Mouse (Mus musculus) midbrain, embryonic 11.5 days (tissue): ENCODE measurements at regions not wholly inside any gene's neighbourhood (a gene's known extent, or its start where the extent isn't known, plus 50 kb on each side); places are given as distances from the start of the nearest gene placed in this dataset.

Source experiments
- ATAC-seq: fragments of 200-750 bp; cut with Nextera tagmentation; 2 replicates; pipeline ENCODE4 v1.8.0; 2017; ENCODE audit warnings: moderate TSS enrichment, moderate library complexity; ENCODE audit not compliant: low FRiP score
- DNase-seq: peaks from one replicate; pipeline ENCODE4 v3.0.0; 2015; ENCODE audit warnings: low spot score; ENCODE audit errors: missing footprints
- H3K27ac ChIP-seq: fragments of 300-500 bp; sonication (generic); 2 replicates; pipeline ENCODE4 v1.5.1; 2014; ENCODE audit warnings: low read depth, low read length
- H3K27me3 ChIP-seq: fragments of 300-500 bp; sonication (generic); 2 replicates; pipeline ENCODE4 v1.6.1; 2014; ENCODE audit warnings: mild to moderate bottlenecking, low read length, moderate library complexity, mixed read lengths; ENCODE audit not compliant: control insufficient read depth, insufficient read depth
- H3K36me3 ChIP-seq: fragments of 300-500 bp; sonication (generic); 2 replicates; pipeline ENCODE4 v1.6.1; 2014; ENCODE audit warnings: mild to moderate bottlenecking, low read length, moderate library complexity, mixed read lengths; ENCODE audit not compliant: control insufficient read depth, insufficient read depth
- H3K4me1 ChIP-seq: fragments of 300-500 bp; sonication (generic); 2 replicates; pipeline ENCODE4 v1.6.1; 2014; ENCODE audit warnings: low read length; ENCODE audit not compliant: control insufficient read depth, insufficient read depth
- H3K4me2 ChIP-seq: fragments of 300-500 bp; sonication (generic); 2 replicates; pipeline ENCODE4 v1.6.1; 2014; ENCODE audit warnings: mild to moderate bottlenecking, moderate library complexity
- H3K4me3 ChIP-seq: fragments of 300-500 bp; sonication (generic); 2 replicates; pipeline ENCODE4 v1.5.1; 2014; ENCODE audit warnings: low read depth, low read length
- H3K9ac ChIP-seq: fragments of 300-500 bp; sonication (generic); 2 replicates; pipeline ENCODE4 v1.6.1; 2014; ENCODE audit warnings: low read length
- H3K9me3 ChIP-seq: fragments of 300-500 bp; sonication (generic); 2 replicates; pipeline ENCODE4 v1.6.1; 2016; ENCODE audit warnings: low read length; ENCODE audit not compliant: control insufficient read depth
- WGBS: fragments of 180-500 bp; shearing (Covaris S2); extraction: QIAGEN DNeasy Blood & Tissue Kit; methylation state at CpG from one replicate; pipeline ENCODE4 v1.1.7; 2014; 5-methylcytosine and 5-hydroxymethylcytosine counted together

DNA sequence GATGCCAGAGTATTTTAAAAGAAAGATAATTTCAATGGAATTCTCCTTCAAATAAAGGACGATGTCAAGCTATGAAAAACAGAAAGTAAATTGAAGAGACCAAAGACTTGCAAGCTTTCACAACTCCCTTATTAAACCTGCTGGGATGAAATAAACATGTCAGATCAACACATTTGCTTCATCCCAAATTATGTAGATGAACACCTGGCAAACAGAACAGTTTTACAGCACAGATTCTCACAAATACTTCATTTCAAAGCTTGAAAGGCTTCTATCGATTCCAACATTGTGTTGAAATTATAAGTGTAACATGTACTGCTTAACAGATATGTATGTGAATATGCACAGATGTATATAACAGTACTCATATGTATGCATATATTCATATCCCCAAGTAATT is 749.5 kb downstream of the Hdgfl1 start:
- DNase-seq = no peak
- no peak overlapping the region for H3K27ac ChIP-seq
- H3K27me3 ChIP-seq = no peaks in the 10 kb centered on the region
- H3K4me2 ChIP-seq = no peak overlapping the region
- no peaks in the 10 kb centered on the region for H3K9me3 ChIP-seq
- H3K4me1 ChIP-seq = no peaks in the 10 kb centered on the region
- H3K4me3 ChIP-seq = no peak overlapping the region
- no peak overlapping the region for H3K9ac ChIP-seq
- WGBS = 89% methylated on average over 2 of the region's 2 CpGs
- no peaks in the 10 kb centered on the region for H3K36me3 ChIP-seq
- no peak for ATAC-seq

DNA sequence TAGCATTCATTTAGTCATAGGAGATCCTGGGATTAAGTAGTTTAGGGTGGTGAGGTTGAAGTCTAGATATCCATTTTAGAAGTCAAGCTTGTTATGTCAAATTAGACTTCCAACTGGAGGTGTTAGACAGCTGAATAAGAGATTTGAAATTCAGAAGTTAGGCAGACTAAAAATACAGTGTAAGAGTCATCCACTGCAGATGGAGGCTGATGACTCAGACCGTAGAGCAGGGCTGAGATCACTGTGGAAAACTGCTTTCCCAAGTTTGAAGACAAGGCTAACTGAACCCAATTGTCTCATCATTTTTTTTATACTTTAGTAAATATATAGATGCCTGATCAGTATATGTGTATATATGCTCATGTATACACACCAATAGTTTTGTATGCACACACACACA is 738.8 kb upstream of the Nrsn1 start:
- no peaks in the 10 kb centered on the region for H3K36me3 ChIP-seq
- H3K4me2 ChIP-seq = no peak overlapping the region
- no peaks in the 10 kb centered on the region for H3K27me3 ChIP-seq
- H3K4me1 ChIP-seq = no peaks in the 10 kb centered on the region
- DNase-seq (no peak), ATAC-seq (no peak)
- 90% methylated on average over 1 of the region's 1 CpGs for WGBS
- H3K4me3 ChIP-seq = no peak overlapping the region
- H3K9me3 ChIP-seq = no peaks in the 10 kb centered on the region
- H3K9ac ChIP-seq = no peak overlapping the region
- no peak overlapping the region for H3K27ac ChIP-seq

DNA sequence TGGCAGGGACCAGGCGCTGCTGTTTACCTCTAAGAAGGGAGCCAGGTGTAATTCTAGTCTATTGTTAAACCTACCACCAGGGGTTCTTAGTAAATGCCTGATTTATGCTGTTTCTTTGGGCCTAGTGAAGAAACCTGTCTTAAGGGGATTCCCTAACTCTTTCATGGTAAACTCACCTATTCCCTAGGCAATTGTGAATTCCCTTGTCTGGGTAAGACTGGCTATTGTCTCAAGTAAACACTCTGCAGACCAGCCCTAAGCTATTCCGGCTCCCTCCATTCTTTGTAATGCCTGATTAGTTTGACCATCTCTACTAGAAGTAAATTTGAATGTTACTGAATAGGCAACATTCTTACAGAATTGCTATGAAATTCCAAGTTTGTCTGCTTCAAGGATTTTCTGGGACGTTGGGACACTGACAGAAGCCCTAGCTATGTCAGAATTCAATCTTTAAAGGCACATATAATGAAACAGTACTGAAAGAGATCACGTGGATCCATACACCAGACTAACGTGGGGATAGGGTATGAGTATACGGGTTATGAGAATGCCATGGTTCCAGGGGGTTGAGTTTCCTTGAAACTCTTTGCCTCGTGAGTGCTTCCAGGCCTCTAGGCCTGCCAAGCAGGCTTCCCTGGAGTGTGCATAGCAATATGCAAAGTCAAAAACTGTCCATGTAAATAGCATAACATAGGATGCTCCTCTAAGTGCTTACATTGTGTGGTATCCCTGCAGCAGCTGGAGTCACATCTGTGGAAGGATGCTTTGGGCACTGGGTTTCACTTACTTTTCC is 734.7 kb upstream of the Nrsn1 start:
- no peaks in the 10 kb centered on the region for H3K9me3 ChIP-seq
- WGBS = 87% methylated on average over 7 of the region's 7 CpGs
- no peak for ATAC-seq

DNA sequence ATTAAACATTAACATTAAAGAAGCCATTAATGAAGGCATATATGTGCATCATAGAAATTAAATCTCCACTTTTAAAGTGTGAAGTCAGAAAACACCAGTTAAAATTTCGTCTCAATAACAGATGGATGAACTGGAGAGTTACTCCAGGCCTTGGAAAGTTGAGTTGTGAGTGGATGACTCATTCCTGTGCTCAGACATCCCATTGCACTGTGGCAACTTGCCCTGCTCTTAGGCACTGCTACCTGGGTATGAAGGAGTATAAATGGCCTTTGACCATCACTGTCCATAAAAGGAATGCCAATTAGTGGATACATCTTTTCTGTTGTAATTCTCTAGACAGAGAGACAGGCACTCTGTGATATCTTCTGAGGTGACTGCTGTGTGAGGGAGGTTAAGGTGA is 723.2 kb upstream of the Nrsn1 start:
- no peaks in the 10 kb centered on the region for H3K36me3 ChIP-seq
- no peak overlapping the region for H3K9ac ChIP-seq
- no peak overlapping the region for H3K4me2 ChIP-seq
- H3K4me3 ChIP-seq = no peak overlapping the region
- 68% methylated on average over 1 of the region's 1 CpGs for WGBS
- H3K9me3 ChIP-seq = no peaks in the 10 kb centered on the region
- DNase-seq = no peak
- no peaks in the 10 kb centered on the region for H3K27me3 ChIP-seq
- H3K4me1 ChIP-seq = no peaks in the 10 kb centered on the region
- ATAC-seq = no peak
- no peak overlapping the region for H3K27ac ChIP-seq

More for the DNA sequence above, 734.7 kb upstream of the Nrsn1 start:
- DNase-seq = no peak
- Histone ChIP-seq H3K27me3 (no peaks in the 10 kb centered on the region), H3K4me3 (no peak overlapping the region), H3K27ac (no peak overlapping the region), H3K9ac (no peak overlapping the region), H3K36me3 (no peaks in the 10 kb centered on the region), H3K4me1 (no peaks in the 10 kb centered on the region), H3K4me2 (no peak overlapping the region)

DNA sequence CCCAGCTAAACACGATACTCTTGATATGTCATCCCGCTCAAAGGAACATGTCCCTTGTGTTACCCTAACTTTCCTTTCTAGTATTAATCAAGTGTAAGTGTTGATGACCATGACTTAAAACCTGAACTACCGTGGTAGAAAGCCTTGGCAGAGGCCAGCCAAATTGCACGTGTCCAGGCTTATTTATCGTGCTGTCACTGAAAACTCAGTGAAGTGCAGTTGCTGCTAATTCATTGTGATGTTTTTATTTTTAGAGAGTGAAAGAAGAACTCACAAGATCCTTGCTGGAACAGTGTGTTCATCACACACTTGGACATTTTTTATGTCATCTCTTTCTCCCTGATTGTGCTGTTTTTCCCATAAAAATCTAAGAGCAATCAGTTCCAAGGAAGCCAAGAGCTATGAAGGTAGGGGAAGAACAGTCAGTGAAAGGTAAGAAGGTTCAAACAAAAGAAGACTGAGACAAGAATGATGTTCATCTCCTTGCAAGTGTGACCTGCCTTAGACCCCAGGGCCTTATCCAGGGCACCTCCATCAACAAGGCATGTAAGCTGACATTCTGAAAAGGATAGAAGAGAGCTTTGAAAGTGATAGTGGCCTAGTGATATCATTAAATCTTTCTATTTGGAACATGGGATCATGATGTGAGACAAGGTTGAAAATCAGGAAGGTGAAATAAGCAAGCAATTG is 718.9 kb upstream of the Nrsn1 start:
- 89% methylated on average over 5 of the region's 5 CpGs for WGBS
- Histone ChIP-seq H3K4me3 (no peak overlapping the region), H3K4me1 (no peaks in the 10 kb centered on the region), H3K36me3 (no peaks in the 10 kb centered on the region), H3K27me3 (no peaks in the 10 kb centered on the region), H3K27ac (no peak overlapping the region), H3K9me3 (no peaks in the 10 kb centered on the region), H3K4me2 (no peak overlapping the region), H3K9ac (no peak overlapping the region)
- DNase-seq (no peak), ATAC-seq (no peak)

DNA sequence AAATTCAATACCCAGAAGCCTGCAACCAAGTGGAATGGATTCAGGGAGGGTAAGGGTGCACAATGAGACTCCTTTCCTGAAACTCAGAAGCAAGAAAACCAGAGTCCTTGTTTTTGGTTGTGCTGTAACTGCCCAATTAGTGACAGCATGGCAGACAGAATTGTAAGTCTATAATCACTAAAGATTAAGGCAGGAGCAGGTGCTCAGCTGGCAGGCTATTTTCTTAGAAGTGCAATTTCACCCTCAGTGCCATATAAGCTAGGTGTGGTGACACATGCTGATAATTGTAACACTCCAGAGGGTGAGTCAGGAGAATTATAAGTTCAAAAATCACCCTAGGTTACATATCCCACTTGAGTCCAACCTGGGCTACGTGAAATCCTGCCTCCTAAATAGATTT is 714.2 kb upstream of the Nrsn1 start:
- Histone ChIP-seq H3K9me3 (no peaks in the 10 kb centered on the region), H3K4me2 (no peak overlapping the region), H3K27me3 (no peaks in the 10 kb centered on the region), H3K4me3 (no peak overlapping the region), H3K27ac (no peak overlapping the region), H3K36me3 (no peaks in the 10 kb centered on the region), H3K9ac (no peak overlapping the region), H3K4me1 (no peaks in the 10 kb centered on the region)
- 83% methylated on average over 1 of the region's 1 CpGs for WGBS
- DNase-seq = no peak
- no peak for ATAC-seq

DNA sequence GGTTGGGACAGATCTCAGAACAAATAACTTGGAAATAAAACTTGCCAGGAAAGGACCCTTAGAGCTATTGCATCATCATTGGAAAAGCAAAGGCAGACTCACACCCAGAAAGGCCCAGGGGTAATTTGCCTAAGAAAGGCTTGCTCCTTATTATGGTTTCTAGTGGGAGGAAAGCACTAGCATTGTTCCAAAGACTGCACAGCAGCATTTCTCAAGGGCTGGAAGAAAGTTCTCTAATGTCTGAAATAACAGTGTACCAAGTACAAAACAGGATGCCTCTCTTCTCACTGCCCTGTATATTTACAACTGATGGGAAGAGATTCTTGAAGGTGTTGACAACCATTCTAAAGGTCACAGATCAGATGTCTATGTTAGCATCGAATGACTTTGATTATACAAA is 713.4 kb upstream of the Nrsn1 start:
- WGBS = 78% methylated on average over 1 of the region's 1 CpGs
- DNase-seq = no peak
- H3K4me2 ChIP-seq = no peak overlapping the region
- ATAC-seq = no peak
- no peak overlapping the region for H3K4me3 ChIP-seq
- H3K27ac ChIP-seq = no peak overlapping the region
- no peaks in the 10 kb centered on the region for H3K4me1 ChIP-seq
- H3K27me3 ChIP-seq = no peaks in the 10 kb centered on the region
- H3K9me3 ChIP-seq = no peaks in the 10 kb centered on the region
- no peaks in the 10 kb centered on the region for H3K36me3 ChIP-seq
- no peak overlapping the region for H3K9ac ChIP-seq

DNA sequence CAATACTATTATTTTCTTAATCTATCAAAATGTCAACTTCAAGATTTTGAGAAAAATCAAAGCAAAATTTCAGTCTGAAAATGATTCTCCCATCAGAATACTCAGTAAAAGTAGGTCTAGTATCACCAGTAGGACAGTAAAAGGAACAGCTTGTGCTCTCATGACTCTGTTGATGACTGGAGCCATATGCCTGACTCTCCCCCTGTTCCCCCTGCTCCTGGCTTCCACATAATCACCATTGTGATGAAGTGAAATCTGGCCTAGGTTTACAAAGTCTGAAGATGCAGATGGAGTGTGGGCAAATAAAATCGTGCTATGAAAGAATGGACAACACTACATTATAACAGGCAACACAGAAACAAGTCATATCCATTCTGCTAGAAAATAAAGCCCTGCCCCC is 708.3 kb upstream of the Nrsn1 start:
- DNase-seq = no peak
- no peaks in the 10 kb centered on the region for H3K9me3 ChIP-seq
- H3K27me3 ChIP-seq = no peaks in the 10 kb centered on the region
- H3K4me1 ChIP-seq = no peaks in the 10 kb centered on the region
- ATAC-seq = no peak
- H3K4me2 ChIP-seq = no peak overlapping the region
- no peak overlapping the region for H3K9ac ChIP-seq
- WGBS = 76% methylated on average over 1 of the region's 1 CpGs
- H3K36me3 ChIP-seq = no peaks in the 10 kb centered on the region
- H3K4me3 ChIP-seq = no peak overlapping the region
- no peak overlapping the region for H3K27ac ChIP-seq

DNA sequence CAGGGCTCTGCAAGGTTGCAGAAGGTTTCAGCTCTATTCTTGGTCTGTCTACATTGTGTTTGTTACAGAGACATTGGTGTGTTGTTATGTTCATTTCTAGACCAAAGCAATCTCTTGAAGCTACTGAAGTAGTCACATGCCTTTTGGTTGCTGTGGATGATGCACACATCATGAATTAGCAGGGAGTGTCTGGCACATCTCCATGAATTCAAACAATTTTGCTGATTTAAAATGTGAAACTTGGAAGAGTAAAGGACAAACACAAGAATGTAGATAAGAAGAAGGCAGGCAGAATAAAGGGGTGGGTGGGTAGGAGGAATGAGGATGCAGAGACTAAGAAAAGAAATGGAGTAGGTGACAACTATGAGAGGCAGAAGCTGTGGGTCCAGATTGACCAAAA is 688.3 kb upstream of the Nrsn1 start:
- Histone ChIP-seq H3K9ac (no peak overlapping the region), H3K4me2 (no peak overlapping the region), H3K4me1 (no peaks in the 10 kb centered on the region), H3K27ac (no peak overlapping the region), H3K9me3 (no peaks in the 10 kb centered on the region), H3K27me3 (no peaks in the 10 kb centered on the region), H3K36me3 (no peaks in the 10 kb centered on the region), H3K4me3 (no peak overlapping the region)
- no peak for ATAC-seq
- DNase-seq = no peak
